Mouse (Mus musculus) C2C12 (cell line): Measurements from ENCODE around the gene Plekha4.

Source experiments
- CTCF ChIP-seq: IDR thresholded peaks from one replicate; pipeline ENCODE4 v1.5.1; 2011; ENCODE audit not compliant: control insufficient read depth, insufficient read depth, insufficient read length
- MAX ChIP-seq: IDR thresholded peaks from one replicate; pipeline ENCODE4 v1.6.1; 2011; ENCODE audit warnings: mild to moderate bottlenecking, control low read depth

DNA sequence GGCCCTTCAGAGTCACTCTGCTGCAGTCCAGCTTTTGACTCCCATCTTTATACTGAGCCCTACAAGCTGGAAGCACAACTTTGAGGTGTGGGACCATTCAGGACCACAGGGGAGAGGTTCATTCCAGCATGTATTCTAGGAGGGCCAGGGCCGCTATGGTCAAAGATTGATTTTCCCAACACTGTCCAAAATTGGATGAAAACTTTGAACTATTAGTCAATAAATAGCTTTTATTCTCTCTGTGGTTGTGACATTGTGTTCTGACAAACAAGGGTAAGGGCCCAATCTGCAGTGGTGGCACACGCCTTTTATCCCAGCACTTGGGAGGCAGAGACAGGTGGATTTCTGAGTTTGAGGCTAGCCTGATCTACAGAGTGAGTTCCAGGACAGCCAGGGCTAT lies 27.9 kb downstream of the Plekha4 start:
- TF ChIP-seq MAX (no peak), CTCF (no peak)
